Mouse (Mus musculus) erythroblast, embryonic 14.5 days (primary cell): ENCODE data around the gene Fbh1.

ENCODE experiments used
- GATA1 ChIP-seq: IDR thresholded peaks from 2 replicates; pipeline ENCODE4 v1.6.1; 2012; ENCODE audit warnings: low read length, inconsistent platforms, mixed read lengths
- TAL1 ChIP-seq: IDR thresholded peaks from 3 replicates; pipeline ENCODE4 v1.6.1; 2012; ENCODE audit warnings: low read length, inconsistent platforms, mixed read lengths

- TF ChIP-seq TAL1 (no peak), GATA1 (no peak)
Measured at GRCm38 (mm10) chr2:11776415-11776814, 967 bp downstream of the Fbh1 start.
